Mouse (Mus musculus) lung, postnatal 14 days (tissue): Measurements from ENCODE around the gene Riiad1.

Experiments used
- DNase-seq: peaks from one replicate; pipeline ENCODE4 v3.0.0; 2021

Riiad1 gene

DNA sequence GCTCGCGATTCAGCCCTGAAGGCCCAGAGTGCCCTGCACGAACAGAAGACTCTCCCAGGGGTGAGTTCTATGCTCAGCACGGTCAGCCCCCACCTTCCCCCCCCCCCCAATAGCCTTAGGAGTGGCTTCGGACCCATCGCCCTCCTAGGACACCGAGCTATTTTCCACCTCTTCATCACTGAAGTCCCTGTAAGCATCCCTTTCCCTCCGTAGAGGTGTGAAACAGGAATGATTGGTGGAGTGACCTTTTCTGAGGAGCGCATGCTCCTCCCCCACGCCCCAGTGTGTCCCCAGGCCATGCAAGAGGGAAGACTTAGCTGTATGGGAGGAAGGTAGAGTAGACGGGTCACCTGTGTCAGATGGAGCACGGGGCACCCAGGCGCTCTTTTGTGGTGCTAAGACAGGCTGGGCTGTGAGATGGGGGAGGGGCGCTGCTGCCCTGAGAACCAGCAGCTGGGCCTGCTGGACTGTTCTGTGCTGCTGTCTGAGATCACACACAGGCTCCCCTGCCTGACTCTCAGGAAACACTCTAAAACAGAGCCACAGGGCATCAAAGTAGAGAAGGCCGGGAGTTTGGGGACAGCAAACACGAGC is at the start of gene Riiad1:
TSS of gene Riiad1 (minus strand) at position 51 of the 594 bp plus-strand sequence.
- no peak for DNase-seq

DNA sequence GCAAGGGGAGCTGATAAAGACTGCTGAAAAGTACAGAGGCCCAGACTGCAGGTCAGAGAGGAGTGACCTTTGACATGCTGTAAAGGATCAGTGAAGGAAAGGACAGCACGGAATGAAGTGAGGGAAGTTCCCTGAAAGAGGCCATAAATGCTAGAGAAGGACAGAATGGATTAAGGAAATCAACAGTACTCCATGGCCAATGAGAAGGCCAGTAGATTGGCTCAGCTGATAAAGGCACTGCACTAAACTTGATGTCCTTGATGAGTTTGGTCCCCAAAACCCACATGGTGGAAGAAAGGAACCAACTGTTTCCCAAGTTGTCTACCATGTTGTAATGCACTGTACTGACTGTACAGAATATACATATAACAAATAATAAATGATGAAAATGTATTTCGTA is 46.6 kb upstream of the Riiad1 start:
- DNase-seq = no peak

DNA sequence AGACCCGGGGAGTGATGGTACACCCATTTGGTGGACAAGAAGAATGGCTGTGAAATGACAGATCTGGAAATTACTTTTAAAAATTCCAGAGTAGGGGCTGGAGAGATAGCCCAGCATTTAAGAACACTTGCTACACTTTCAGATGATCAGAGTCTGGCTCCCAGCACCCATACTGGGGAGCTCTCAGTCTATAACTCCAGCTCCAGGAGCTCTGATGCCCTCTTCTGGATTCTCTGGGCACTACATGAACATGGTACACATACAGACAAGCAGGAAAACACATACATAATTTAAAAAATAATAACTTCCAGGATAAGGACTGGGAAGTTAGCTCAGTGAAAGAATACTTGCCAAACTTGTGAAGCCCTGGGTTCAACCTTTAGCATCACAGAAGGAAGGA is 26.5 kb upstream of the Riiad1 start:
- DNase-seq = no peak

DNA sequence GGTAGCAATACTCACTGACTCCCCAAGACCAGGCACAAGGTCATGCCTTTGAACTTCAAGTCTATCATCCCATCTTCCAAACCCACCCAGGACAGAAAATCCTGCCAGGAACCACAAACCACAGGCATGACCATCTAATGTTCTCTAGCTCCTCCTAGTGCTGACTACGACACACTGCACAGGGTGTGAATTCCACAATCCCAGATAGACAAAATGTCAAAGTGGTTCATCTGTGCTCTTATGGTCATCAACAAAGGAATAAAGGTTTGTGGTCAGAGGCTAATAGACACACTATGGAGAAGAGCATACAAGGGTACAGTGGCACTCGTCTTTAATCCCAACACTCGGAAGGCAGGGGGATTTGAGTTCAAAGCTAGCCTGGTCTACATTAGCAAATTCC is 22.1 kb upstream of the Riiad1 start:
- DNase-seq = peak; percentile 30

DNA sequence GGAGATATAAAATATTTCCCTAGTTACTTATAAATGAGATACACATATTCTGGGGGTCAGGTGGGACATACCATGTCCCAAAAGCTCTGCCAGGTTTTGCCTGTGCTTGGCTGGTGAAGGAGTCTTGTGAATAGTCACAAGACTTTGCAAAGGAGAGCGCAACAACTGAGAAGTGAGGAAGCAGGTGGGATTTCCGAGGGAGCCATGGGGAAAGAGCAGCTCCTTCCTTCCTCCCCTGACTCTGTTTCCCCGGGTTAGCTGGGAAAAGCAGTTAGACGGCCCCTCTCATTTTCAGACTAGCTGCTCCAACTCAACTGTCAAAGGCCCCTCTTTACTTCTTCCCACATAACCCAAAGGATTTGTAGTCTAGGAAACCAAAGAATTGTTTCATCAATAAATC is 17.0 kb upstream of the Riiad1 start:
- DNase-seq = no peak

DNA sequence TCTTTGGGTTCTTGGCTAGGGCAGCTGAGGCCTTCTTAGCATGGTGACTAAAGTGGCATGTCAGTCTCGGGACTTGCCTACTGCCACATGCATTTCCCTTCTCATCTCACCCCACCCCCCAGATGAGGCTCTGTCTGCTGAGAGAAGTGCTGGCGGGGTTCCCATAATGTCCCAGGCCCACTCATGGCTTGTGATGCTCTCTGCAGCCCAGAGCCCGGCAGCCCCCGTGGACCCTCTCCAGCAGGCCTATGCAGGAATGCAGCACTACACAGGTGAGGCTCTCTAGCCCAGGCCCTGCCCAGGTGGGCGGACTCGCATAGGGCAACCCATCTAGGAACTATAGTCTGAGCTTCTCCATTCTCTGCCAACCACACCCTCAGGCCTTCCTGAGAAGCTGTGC is 7.4 kb upstream of the Riiad1 start:
- DNase-seq = no peak

DNA sequence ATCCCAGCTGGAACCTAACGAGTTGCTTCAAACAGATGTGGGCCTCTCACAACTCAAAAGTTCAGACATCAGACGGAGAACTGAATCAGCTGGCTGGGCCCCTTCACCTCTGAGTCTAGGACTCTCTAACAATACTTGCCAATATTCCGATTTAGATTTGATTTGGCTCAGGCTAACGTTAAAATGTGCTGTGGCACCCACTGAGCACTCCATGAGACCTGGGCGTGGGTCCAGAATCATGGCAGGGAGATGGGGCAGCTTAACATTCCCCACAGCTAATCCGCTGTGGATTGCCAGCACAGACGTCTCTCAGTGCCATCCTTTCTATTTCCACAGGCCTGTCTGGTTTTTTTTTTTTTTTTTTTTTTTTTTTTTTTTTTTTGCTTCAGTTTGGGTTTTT is 5.8 kb upstream of the Riiad1 start:
- no peak for DNase-seq

DNA sequence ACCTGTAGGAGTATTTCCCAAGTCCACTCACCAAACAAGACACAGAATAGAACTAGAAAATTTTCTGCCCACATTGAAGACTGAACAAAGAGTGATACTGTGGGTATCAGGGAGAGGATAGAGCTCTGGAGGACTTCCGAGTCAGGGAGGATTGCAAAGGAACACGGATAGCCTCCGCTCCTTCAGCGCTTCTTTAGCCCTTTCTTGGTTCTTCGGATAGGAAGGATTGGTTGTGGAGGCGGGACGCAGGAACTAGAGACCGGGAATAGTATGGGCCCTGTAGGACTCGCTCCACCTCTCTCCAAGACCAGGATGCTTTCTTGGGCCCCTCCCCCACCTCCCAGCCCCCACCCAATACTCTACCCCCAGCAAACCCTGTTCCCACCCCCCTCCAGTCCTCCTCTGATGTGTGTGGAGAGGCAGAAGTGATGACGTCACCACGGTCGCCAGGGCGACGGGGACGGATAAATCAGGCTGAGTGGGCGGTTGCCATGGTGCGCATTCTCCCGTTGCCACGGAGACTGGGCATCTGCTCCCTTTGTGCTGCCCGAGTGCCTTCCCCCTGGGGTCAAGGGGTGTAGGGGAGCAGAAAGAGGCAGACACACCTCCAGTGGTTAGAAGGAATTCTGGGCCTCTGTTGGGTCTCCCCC is 3.8 kb upstream of the Riiad1 start:
- DNase-seq = no peak

DNA sequence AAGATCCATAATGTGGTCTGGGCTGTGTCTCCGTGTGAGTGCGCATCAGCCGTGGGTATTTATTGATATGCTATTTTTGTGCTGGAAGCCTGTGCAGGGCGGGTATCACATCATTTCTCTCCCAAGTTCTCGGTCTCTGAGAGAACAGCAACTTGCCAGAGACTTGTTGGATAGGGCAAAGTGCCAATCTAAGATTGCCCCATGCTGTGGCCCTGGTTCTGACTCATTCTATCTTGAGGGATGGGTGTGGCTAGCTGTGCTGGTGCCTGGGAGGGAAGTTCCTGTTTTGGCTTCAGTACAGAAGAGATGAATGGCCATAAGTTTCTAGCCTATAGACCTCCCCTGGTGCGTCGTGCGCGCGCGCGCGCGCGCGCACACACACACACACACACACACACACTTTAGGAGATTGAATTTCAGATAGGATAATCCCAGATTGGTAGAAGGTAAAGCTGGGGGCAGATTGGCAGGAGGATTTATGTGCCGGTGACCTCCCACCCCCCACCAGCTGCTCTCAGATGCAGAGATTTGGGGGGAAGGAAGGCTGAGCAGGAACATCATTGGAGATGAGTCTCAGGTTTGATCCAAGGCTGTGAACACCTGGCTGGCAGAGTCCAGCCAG is 2.7 kb upstream of the Riiad1 start:
- DNase-seq = peak; percentile 32

DNA sequence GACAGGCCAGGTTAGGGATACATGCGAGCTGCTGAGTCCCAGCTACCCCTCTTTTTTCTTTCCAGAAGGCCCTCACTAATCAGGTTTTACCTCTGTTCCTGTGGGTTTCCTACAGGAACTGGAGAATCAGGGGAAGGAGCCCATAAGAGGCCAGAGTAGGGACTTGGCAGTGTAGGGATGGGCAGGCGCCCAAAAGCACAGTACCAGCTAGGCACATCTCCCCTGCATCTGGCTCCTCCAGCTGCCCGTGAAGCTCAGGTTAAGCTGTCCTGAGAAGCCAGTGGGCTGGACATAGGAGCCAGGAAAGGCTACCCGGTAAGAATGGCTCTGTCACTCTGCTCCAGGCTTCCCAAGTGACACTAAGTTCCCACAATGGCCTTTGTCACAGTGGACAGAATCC is 1.3 kb upstream of the Riiad1 start:
- DNase-seq = no peak

DNA sequence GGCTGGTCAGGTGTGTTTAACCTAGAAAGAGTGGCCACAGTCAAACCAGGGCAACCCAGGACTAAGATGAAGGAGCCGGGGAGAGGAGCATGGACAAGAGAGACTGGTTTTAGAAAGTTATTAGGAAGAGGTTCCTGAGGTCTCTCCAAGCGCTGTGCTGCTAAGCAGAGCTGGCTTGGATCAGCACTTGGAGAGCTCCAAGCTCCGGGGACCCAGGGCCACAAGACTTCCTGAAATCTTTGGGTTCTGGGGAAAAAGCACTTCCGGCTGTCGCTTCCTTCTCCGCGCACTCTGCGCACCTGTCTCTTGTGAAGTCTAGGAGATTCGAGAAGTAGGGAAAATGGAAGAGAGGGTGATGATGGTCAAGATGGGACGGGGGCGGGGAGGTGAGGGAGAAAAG is 577 bp downstream of the Riiad1 start:
- no peak for DNase-seq

DNA sequence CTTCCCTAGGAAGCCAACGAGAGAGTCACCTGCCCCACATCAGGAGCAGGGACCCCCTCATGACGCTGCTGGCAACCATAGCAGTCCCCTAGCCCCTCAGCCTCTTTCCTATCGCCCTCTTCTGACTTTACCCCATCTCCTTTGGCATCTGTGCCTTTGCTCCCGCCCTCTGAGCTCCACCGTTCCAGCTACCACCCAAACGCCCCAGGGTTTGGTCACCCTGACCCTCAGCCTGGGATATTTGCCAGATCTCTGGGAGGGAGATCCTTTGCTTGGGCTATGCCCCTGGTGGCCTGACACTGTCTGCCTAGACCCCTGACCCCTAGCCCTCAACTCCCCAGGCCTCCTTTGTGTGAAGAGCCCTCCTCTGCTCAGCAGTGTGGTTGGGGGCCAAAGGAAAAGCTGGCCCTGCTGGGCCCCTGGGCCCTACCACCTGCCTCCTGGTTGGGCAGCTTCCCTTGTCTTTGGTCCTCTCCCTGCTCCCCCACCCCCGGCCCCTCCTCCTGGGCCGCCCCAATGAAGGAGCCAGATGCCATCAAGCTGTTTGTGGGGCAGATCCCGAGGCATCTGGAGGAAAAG is 1.5 kb downstream of the Riiad1 start:
- DNase-seq = no peak

DNA sequence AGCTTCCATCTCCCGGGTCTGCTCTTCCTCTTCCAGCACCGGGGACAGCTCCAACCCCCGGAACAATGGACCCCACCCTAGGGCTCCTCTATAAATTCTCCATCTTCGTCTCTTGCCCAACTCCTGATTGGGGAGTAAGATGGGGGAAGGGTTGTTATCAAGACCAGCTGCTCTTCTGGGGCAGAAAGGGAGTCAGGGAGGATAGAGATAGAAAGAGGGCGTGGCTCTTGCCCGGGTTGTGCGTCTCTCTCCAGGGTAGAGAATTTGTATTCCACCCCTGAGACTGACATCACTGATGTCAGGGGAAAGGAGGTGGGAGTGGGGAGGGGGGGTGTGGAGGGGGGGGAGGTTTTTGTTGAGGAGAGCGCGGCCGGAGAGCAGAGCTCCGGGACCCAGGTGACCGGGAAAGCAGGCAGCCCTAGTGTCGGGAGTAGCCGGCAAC is 2.1 kb downstream of the Riiad1 start, which contains the start of gene Celf3:
TSS of gene Celf3 (plus strand) at position 315 of the 442 bp plus-strand sequence.
- no peak for DNase-seq

DNA sequence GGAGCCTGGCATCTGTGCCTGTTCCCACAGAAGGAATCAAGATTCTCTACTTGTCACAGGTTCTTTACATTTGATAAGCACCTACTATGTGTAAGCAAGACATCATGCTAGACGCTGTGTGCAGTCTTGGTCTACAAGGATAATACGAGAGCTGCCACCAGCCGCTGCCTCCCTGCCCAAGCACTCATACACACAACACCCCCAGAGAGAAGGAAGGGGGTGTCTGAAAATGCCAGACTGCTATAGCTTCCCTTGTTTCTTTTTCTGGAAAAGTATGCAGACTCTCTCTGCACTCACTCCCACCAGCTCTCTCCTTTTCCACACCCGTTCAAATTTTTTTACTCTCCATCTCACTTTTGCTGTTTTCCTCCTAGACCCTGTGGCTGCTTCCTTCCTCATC is 2.7 kb downstream of the Riiad1 start:
- DNase-seq = no peak

DNA sequence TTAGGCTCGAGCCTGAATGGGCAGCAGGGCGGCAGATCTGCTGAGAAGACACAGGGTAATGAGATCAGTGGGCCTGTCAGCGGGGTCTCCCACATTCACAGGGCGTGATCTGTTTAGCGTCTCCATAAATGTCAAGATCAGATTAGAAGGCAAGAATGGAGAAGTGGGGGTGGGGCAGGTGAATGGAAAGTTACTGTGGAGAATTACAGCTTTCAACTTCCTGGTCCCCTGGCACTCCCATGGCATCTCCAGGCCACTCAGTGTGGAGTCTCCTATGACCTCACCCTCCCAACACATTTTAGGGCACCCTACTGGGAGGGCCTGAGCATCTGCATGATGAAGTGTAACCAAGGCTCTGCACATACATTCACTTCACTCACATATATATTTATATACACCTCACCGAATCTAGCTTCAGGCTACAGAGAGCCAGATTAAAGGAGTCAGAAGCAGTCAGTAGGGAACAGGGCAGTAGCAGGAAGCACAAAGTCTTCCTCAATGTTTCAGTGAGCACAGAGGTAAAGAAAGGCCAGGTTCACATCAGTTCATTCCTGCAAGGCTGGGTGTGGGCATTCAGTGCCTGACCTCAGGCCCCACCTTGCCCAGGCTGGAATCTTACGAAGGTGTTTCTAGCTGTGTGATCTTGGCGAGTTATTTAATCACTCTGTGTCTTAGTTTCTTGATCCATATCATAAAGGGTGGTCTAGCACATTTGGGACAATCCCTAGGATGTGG is 3.7 kb downstream of the Riiad1 start:
- no peak for DNase-seq

DNA sequence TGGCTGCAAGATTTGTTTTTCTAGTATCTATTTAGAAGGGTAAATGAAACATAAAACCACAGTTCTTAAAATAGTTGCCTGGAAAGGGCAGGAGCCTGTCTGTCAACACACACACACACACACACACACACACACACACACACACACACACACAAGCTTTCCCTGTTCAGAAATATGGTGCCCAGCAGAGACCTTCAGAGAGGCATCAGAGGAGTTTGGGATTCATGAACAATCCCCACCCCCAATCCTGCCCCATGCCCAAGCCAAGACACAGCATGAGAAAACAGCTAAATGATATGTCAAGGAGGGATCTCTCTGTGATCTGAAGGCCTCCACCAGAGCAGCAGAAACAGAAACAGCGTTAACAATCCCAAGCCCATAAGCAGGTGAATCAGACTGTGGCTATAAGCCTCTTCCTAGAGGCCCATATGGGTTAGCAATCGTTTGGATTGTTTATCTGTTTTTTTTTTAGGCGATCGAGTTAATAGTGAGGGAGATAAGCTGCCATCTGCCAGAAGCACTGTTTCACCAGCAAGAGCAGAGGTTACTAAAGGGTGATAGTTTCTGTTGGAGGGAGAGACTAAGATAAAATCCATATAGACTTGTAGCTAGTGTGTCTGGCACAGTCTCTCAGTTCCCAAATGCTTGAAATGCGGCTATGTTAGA is 6.4 kb downstream of the Riiad1 start:
- no peak for DNase-seq

DNA sequence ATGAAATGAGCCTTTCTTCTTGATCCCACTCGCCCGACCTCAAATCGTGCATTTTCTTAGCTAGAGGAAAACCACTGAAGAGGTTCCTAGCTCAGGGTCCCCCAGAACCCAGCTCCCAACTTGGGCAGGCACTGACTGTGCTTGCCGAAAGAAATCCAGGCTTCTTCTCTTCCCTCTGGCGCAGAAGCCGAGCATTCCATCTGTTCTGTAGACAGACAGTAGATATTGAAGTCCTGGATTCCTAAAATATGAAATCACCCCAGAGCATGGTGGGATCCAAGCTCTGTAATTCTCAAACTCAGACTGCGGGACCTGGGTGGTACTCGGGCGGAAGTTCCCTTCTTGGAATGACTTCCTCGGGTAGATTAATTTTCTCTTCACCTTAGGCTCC is 7.0 kb downstream of the Riiad1 start:
- peak; percentile 3 for DNase-seq

DNA sequence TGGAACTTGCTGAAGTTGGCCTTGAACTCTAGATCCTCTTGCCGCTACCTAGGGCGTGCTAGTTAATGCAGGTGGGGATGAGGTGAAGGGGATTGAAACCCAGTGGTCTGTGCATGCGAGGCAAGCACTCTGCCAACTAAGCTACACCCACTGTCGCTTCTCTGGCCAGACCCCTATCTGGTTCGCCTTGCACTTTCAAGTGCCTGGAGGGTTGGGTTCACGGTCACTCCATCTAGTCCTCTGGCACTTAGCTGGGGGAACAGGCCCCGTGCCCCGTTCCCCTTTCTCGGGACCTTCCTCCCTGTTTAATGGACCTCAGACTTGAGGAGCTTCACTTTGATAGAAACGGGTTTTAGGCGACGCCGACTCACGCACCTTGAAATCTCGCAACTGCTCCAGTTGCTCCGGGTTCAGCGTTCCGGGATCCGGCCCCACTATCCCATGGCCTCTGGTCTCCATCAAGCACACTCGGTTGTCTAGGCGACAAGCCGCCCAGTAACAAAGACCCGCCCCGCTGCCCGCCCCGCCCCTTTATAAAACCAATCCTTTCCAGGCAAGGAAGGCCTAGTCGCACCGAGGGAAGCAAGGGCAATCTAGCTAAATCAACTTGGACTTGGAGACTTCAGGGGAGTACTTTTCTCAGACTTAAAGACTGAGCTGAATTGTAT is 7.6 kb downstream of the Riiad1 start:
- peak; percentile 55 for DNase-seq

DNA sequence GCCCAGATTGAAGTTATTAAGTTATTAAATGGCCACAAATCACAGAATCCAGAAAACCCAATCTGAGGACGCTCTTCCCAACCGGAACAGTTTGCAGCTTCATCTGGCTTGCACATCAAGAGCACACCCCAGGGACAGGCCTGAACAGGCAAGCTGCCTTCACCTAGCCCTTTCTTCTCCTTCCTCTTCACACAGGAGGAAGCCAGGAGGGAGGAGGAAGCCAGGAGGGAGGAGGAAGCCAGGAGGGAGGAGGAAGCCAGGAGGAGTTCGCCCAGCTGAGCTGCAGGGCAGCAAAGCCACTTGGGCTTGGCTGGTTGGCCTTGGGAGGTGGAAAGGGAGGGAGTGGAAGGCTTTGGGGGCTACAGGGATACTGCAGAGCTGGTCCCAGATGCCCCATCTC is 11.2 kb downstream of the Riiad1 start:
- no peak for DNase-seq

DNA sequence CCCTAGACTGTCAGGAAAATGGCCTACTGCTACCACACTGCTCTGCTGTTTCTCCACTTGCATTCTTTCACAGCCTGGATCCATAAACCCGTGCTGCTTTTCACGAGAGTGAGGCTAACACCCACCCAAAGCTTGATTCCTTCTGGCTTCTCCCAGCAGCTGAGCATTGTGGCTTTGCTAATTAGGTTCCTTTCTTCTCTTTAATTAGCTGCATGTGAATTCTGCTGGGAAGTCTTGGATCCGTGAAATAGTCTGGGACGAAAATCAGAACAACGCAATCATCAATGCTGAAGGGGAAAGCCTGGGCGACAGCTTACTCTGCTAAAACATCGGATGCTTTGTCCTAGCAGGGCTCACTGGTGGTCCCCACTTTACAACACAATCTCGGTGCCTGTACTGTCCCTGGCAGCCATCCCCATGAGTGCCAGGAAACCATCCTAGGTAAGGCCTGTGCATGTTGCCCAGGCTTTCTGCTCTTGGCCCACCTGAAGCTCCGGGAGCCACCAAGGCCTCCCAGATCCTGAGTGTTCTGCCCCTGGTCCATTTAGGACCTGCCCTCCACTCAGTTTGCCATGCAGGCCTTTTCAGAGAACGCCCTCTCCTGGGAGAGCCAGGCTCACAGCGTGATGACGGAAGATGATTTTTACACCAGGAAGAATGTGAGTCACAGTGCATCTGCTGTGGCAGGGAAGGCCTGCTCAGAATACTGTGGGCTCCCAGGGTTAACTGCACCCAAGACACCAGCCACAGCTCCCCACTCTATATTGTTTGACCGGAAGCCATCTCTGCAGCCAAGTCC is 14.3 kb downstream of the Riiad1 start:
- DNase-seq = no peak

DNA sequence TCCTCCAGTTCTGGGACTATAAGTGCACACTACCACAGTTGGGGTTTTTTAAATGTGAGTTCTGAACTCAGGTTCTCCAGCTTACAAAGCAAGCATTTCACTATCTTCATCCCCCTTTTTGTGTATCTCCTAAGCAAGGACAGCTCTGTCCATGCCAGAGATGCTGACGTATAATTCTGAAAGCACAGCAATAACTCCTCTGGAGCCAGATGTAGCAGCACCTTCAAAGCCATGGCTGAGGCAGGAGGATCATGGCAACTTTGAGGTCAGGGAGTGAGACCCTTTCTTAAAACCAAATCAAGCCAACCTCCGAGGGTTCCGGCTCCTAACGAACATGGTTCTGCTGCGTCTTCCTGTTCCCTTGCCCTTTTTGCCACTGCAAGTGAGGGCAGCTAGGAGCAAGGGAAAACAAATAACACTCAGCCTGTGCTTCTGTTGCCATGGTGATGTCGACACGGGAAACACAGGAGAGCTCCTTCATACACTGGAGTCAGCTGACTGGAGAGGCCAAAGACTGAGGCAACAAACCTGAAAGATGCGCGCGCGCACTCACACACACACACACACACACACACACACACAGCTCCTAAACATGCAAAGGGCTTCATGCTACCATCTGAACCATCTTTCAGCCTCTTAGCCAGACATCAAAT is 16.1 kb downstream of the Riiad1 start:
- DNase-seq = peak; percentile 34
